Mouse (Mus musculus): ENCODE measurements around the gene Sec23ip. TPM values are rescaled to one million over a fixed set of nuclear protein-coding genes. Genes with fewer than 3 reads are reported as not detected.
A peak's percentile ranks its signal among the peaks of the same experiment; 100 is the strongest.

The Sec23ip gene
- total RNA-seq (2012; rRNA removed) (16.0 and 22.7 TPM in 2 replicates), total RNA-seq (2014; rRNA removed) (18.9 and 19.3 TPM in 2 replicates), polyA plus RNA-seq (2012; ENCODE audit: insufficient read length, low read depth) (33.6 and 40.1 TPM in 2 replicates)

- Histone ChIP-seq H3K4me1 (ENCODE audit: control insufficient read depth in 1 of 2, insufficient read depth in 2 of 2) (peaks cover 6 to 35% of the 10 kb centered on the region in 2 experiments), H3K27ac (ENCODE audit: insufficient read depth, low read depth) (0 out of 2 replicates have a peak within 1 kb of the TSS, but pooled peaks have one; percentile 9), H3K79me2 (replicated peaks; ENCODE audit: control insufficient read depth, extremely low read depth, insufficient read depth, poor library complexity, severe bottlenecking) (peaks cover 42% of the 10 kb centered on the region), H3K4me2 (ENCODE audit: insufficient read depth, low read depth, poor library complexity, severe bottlenecking) (peak within 1 kb of the TSS; percentile 99), H3K9ac (ENCODE audit: insufficient read depth, low read depth) (peak within 1 kb of the TSS; percentile 93), H3K9me3 (replicated peaks; ENCODE audit: low read length) (peaks cover 3% of the 10 kb centered on the region), H3K36me3 (replicated peaks in 1 of 2; ENCODE audit: control insufficient read depth in 1 of 2, insufficient read depth in 1 of 2, low read length in 1 of 2) (peaks cover 3 to 27% of the 10 kb centered on the region in 2 experiments), H3K27me3 (replicated peaks) (no peaks in the 10 kb centered on the region), H3K4me3 (replicated peaks in 1 of 3; ENCODE audit: low read depth in 2 of 3, low read length in 2 of 3, poor library complexity in 1 of 3) (peak within 1 kb of the TSS; percentile 96 to 98 (median 98))
- in situ Hi-C loops (cut with MboI; ENCODE audit: low pct_ligation_motif_present, low pct_unique_long_range_greater_than_20kb, low sequenced_read_pairs) = no loop called here
- peak; percentile 84; the same call in 1 of the 2 replicates for TF ChIP-seq RCOR1 (conservative IDR thresholded peaks at IDR 0.05; ENCODE audit: low read depth, low read length)
- TF ChIP-seq NELFE (IDR thresholded peaks at IDR 0.05; ENCODE audit: low read depth, low read length) = peak; percentile 97
- peak; percentile 98 for TF ChIP-seq POLR2A (IDR thresholded peaks at IDR 0.05; ENCODE audit: low read depth, low read length)
- TF ChIP-seq SIN3A (IDR thresholded peaks at IDR 0.05; ENCODE audit: low read length) = peak; percentile 88
- TF ChIP-seq TCF12 (IDR thresholded peaks at IDR 0.05; ENCODE audit: low read depth, low read length) = peak; percentile 89
- peak; percentile 93 for TF ChIP-seq NRF1 (IDR thresholded peaks at IDR 0.05; ENCODE audit: low read depth, low read length)
- peak; percentile 99 for TF ChIP-seq USF1 (IDR thresholded peaks at IDR 0.05; ENCODE audit: low read depth, low read length)
- TF ChIP-seq SMC3 (IDR thresholded peaks at IDR 0.05; ENCODE audit: low read depth, low read length) = no peak
- peak; percentile 100 for TF ChIP-seq ELF1 (IDR thresholded peaks at IDR 0.05; ENCODE audit: low read depth, low read length)
- TF ChIP-seq CTCF (conservative IDR thresholded peaks at IDR 0.05 in 1 of 2, IDR thresholded peaks at IDR 0.05 in 1 of 2; ENCODE audit: low read depth in 2 of 2, low read length in 2 of 2) = no peak
- no peak for TF ChIP-seq ZC3H11A (IDR thresholded peaks at IDR 0.05; ENCODE audit: low read depth, low read length)
- TF ChIP-seq UBTF (IDR thresholded peaks at IDR 0.05; ENCODE audit: low read depth, low read length) = 0 out of 2 replicates have a peak, but pooled peaks have one; percentile 54
- TF ChIP-seq ETS1 (conservative IDR thresholded peaks at IDR 0.05; ENCODE audit: low read depth, low read length) = no peak
- TF ChIP-seq MYC (IDR thresholded peaks at IDR 0.05; ENCODE audit: low read depth, low read length) = 0 out of 2 replicates have a peak, but pooled peaks have one; percentile 76
- TF ChIP-seq KAT2A (IDR thresholded peaks at IDR 0.05; ENCODE audit: insufficient replicate concordance, low read length) = peak; percentile 94; the same call in 1 of the 2 replicates
- TF ChIP-seq E2F4 (IDR thresholded peaks at IDR 0.05; ENCODE audit: insufficient replicate concordance, low read depth, low read length) = no peak
- TF ChIP-seq USF2 (conservative IDR thresholded peaks at IDR 0.05; ENCODE audit: low read depth, low read length) = peak; percentile 99
- TF ChIP-seq POLR2AphosphoS2 (IDR thresholded peaks at IDR 0.05; ENCODE audit: low read depth, low read length) = peak; percentile 93
- TF ChIP-seq ZNF384 (IDR thresholded peaks at IDR 0.05; ENCODE audit: low read depth, low read length) = no peak
- no peak for TF ChIP-seq PAX5 (IDR thresholded peaks at IDR 0.05; ENCODE audit: low read length)
- peak; percentile 69; the same call in 1 of the 2 replicates for TF ChIP-seq TBP (conservative IDR thresholded peaks at IDR 0.05; ENCODE audit: low read depth, low read length)
- no peak for TF ChIP-seq MAZ (IDR thresholded peaks at IDR 0.05; ENCODE audit: low read depth, low read length)
- TF ChIP-seq HCFC1 (IDR thresholded peaks at IDR 0.05; ENCODE audit: low read depth, low read length) = peak; percentile 98
- TF ChIP-seq ZKSCAN1 (IDR thresholded peaks at IDR 0.05; ENCODE audit: borderline replicate concordance, low read depth, low read length) = no peak
- peak; percentile 83 for TF ChIP-seq ZMIZ1 (IDR thresholded peaks at IDR 0.05; ENCODE audit: low read depth, low read length)
- TF ChIP-seq MXI1 (IDR thresholded peaks at IDR 0.05; ENCODE audit: low read depth, low read length) = peak; percentile 36; the same call in 1 of the 2 replicates
- TF ChIP-seq BHLHE40 (IDR thresholded peaks at IDR 0.05; ENCODE audit: low read depth, low read length) = peak; percentile 75
- TF ChIP-seq CHD2 (IDR thresholded peaks at IDR 0.05; ENCODE audit: low read length) = peak; percentile 100
- TF ChIP-seq CHD1 (IDR thresholded peaks at IDR 0.05; ENCODE audit: low read depth, low read length) = no peak
- TF ChIP-seq MAFK (IDR thresholded peaks at IDR 0.05; ENCODE audit: insufficient replicate concordance, low read length) = no peak
- no peak for TF ChIP-seq RAD21 (IDR thresholded peaks at IDR 0.05; ENCODE audit: low read depth, low read length)
- TF ChIP-seq MEF2A (IDR thresholded peaks at IDR 0.05; ENCODE audit: borderline replicate concordance, low read depth, low read length) = 0 out of 2 replicates have a peak, but pooled peaks have one; percentile 52
- no peak for TF ChIP-seq JUND (conservative IDR thresholded peaks at IDR 0.05; ENCODE audit: low read depth, low read length)
- peak; percentile 98 for TF ChIP-seq MAX (IDR thresholded peaks at IDR 0.05; ENCODE audit: low read length)
- no peak for TF ChIP-seq EP300 (IDR thresholded peaks at IDR 0.05; ENCODE audit: low read length)
- no peak for TF ChIP-seq JUN (IDR thresholded peaks at IDR 0.05; ENCODE audit: insufficient read depth, low read depth, low read length)
- TF ChIP-seq IRF4 (IDR thresholded peaks at IDR 0.05; ENCODE audit: low read depth, low read length) = 0 out of 2 replicates have a peak, but pooled peaks have one; percentile 39
- peak; percentile 68; the same call in 1 of the 2 replicates for TF ChIP-seq GABPA (IDR thresholded peaks at IDR 0.05; ENCODE audit: insufficient replicate concordance, low read depth, low read length)
- dilution Hi-C loops (cut with MboI; ENCODE audit: extremely low pct_ligation_motif_present, extremely low pct_unique_long_range_greater_than_20kb, low sequenced_read_pairs) = no loop called here
- peak; percentile 100 for DNase-seq (ENCODE audit: extremely low read depth)
Measured at GRCm38 (mm10) chr7:128744684-128745485, at the start of gene Sec23ip. Gene Sec23ip (plus strand): TSS chr7:128744943.

All from CH12.LX (cell line).